Mouse (Mus musculus) liver, embryonic 12.5 days (tissue): ENCODE results near the gene Col6a5. TPM values are rescaled to one million over a fixed set of nuclear protein-coding genes. Genes with fewer than 3 reads are reported as not detected.

Experiments used
- ATAC-seq: fragments of 200-750 bp; cut with Nextera tagmentation; 2 replicates; pipeline ENCODE4 v1.8.0; 2017; ENCODE audit warnings: moderate number of reproducible peaks, mild to moderate bottlenecking, moderate library complexity
- H3K27ac ChIP-seq: fragments of 300-500 bp; sonication (generic); 2 replicates; pipeline ENCODE4 v1.5.1; 2016; ENCODE audit warnings: mild to moderate bottlenecking
- H3K27me3 ChIP-seq: fragments of 300-500 bp; sonication (generic); replicated peaks from 2 replicates; pipeline ENCODE4 v1.6.1; 2016; ENCODE audit warnings: mild to moderate bottlenecking, moderate library complexity
- H3K36me3 ChIP-seq: fragments of 300-500 bp; sonication (generic); 2 replicates; pipeline ENCODE4 v1.6.1; 2016; ENCODE audit warnings: mild to moderate bottlenecking, moderate library complexity
- H3K4me1 ChIP-seq: fragments of 300-500 bp; sonication (generic); 2 replicates; pipeline ENCODE4 v1.6.1; 2016
- H3K4me2 ChIP-seq: fragments of 300-500 bp; sonication (generic); 2 replicates; pipeline ENCODE4 v1.6.1; 2016; ENCODE audit warnings: mild to moderate bottlenecking, moderate library complexity
- H3K4me3 ChIP-seq: fragments of 300-500 bp; sonication (generic); 2 replicates; pipeline ENCODE4 v1.5.1; 2016; ENCODE audit warnings: mild to moderate bottlenecking, moderate library complexity
- H3K9ac ChIP-seq: fragments of 300-500 bp; sonication (generic); 2 replicates; pipeline ENCODE4 v1.6.1; 2016; ENCODE audit warnings: mild to moderate bottlenecking, moderate library complexity
- H3K9me3 ChIP-seq: fragments of 300-500 bp; sonication (generic); replicated peaks from 2 replicates; pipeline ENCODE4 v1.6.1; 2016; ENCODE audit warnings: mild to moderate bottlenecking, moderate library complexity
- WGBS: fragments of 180-500 bp; shearing (Covaris S2); methylation state at CpG from one replicate; pipeline ENCODE4 v1.1.7; 2016; ENCODE audit not compliant: insufficient replicate concordance; 5-methylcytosine and 5-hydroxymethylcytosine counted together
- polyA plus RNA-seq: library from polyadenylated mRNA; unstranded; fragments of >200 nt; fragmentation: Nextera tagmentation; extraction: Ambion mirVana; gene quantifications from 2 replicates; pipeline ENCODE4 v1.2.1, GENCODE M21; 2016

The Col6a5 gene
- polyA plus RNA-seq, 1 experiment from 2014 or later = not detected

GRCm38 (mm10) chr9:105971351-105971894, 11.0 kb upstream of the Col6a5 start:
- H3K36me3 ChIP-seq = no peaks in the 10 kb centered on the region
- 71% methylated on average over 14 of the region's 14 CpGs for WGBS
- H3K4me1 ChIP-seq = no peaks in the 10 kb centered on the region
- no peaks in the 10 kb centered on the region for H3K9me3 ChIP-seq
- H3K27me3 ChIP-seq = 0 out of 2 replicates have a peak, but pooled peaks cover 4% of the 10 kb centered on the region
- H3K9ac ChIP-seq = no peak overlapping the region
- no peak overlapping the region for H3K4me3 ChIP-seq
- H3K4me2 ChIP-seq = no peak overlapping the region
- no peak overlapping the region for H3K27ac ChIP-seq
- no peak for ATAC-seq

- 68% methylated on average over 5 of the region's 5 CpGs for WGBS
- no peak overlapping the region for H3K27ac ChIP-seq
- H3K27me3 ChIP-seq = 0 out of 2 replicates have a peak, but pooled peaks cover 3% of the 10 kb centered on the region
- H3K4me2 ChIP-seq = no peak overlapping the region
- H3K4me1 ChIP-seq = no peaks in the 10 kb centered on the region
- H3K9me3 ChIP-seq = no peaks in the 10 kb centered on the region
- no peak overlapping the region for H3K4me3 ChIP-seq
- no peak for ATAC-seq
- H3K9ac ChIP-seq = no peak overlapping the region
- no peaks in the 10 kb centered on the region for H3K36me3 ChIP-seq
Observed at GRCm38 (mm10) chr9:105970901-105971300, 10.5 kb upstream of the Col6a5 start.

GRCm38 (mm10) chr9:105967976-105968375, 7.5 kb upstream of the Col6a5 start:
- 59% methylated on average over 5 of the region's 5 CpGs for WGBS
- no peak for ATAC-seq
- Histone ChIP-seq H3K36me3 (no peaks in the 10 kb centered on the region), H3K4me2 (no peak overlapping the region), H3K9me3 (no peaks in the 10 kb centered on the region), H3K4me1 (no peaks in the 10 kb centered on the region), H3K27ac (no peak overlapping the region), H3K4me3 (no peak overlapping the region), H3K9ac (no peak overlapping the region), H3K27me3 (no peaks in the 10 kb centered on the region)

- Histone ChIP-seq H3K36me3 (no peaks in the 10 kb centered on the region), H3K4me2 (no peak overlapping the region), H3K4me1 (no peaks in the 10 kb centered on the region), H3K4me3 (no peak overlapping the region), H3K27me3 (no peaks in the 10 kb centered on the region; the same call in 1 of the 2 replicates), H3K9me3 (no peaks in the 10 kb centered on the region), H3K27ac (no peak overlapping the region), H3K9ac (no peak overlapping the region)
- ATAC-seq = no peak
- WGBS = 60% methylated on average over 1 of the region's 1 CpGs
Observed at GRCm38 (mm10) chr9:105959116-105959515, 1.3 kb downstream of the Col6a5 start.

GRCm38 (mm10) chr9:105949755-105950154, 10.7 kb downstream of the Col6a5 start:
- no peaks in the 10 kb centered on the region for H3K36me3 ChIP-seq
- WGBS = 65% methylated on average over 1 of the region's 1 CpGs
- H3K9ac ChIP-seq = no peak overlapping the region
- no peaks in the 10 kb centered on the region for H3K4me1 ChIP-seq
- H3K4me3 ChIP-seq = no peak overlapping the region
- no peaks in the 10 kb centered on the region for H3K27me3 ChIP-seq
- H3K9me3 ChIP-seq = no peaks in the 10 kb centered on the region
- no peak overlapping the region for H3K4me2 ChIP-seq
- H3K27ac ChIP-seq = no peak overlapping the region
- no peak for ATAC-seq

GRCm38 (mm10) chr9:105947577-105947976, 12.9 kb downstream of the Col6a5 start:
- H3K4me1 ChIP-seq = no peaks in the 10 kb centered on the region
- 56% methylated on average over 3 of the region's 3 CpGs for WGBS
- no peak overlapping the region for H3K4me2 ChIP-seq
- no peak overlapping the region for H3K4me3 ChIP-seq
- no peak for ATAC-seq
- no peaks in the 10 kb centered on the region for H3K36me3 ChIP-seq
- no peaks in the 10 kb centered on the region for H3K9me3 ChIP-seq
- H3K27ac ChIP-seq = no peak overlapping the region
- H3K27me3 ChIP-seq = no peaks in the 10 kb centered on the region
- no peak overlapping the region for H3K9ac ChIP-seq

GRCm38 (mm10) chr9:105933816-105934215, 26.6 kb downstream of the Col6a5 start:
- Histone ChIP-seq H3K27me3 (no peaks in the 10 kb centered on the region), H3K4me1 (no peaks in the 10 kb centered on the region), H3K27ac (no peak overlapping the region), H3K4me3 (no peak overlapping the region), H3K9me3 (no peaks in the 10 kb centered on the region), H3K4me2 (no peak overlapping the region), H3K36me3 (no peaks in the 10 kb centered on the region), H3K9ac (no peak overlapping the region)
- 57% methylated on average over 6 of the region's 6 CpGs for WGBS
- ATAC-seq = no peak

- no peak overlapping the region for H3K27ac ChIP-seq
- H3K9me3 ChIP-seq = no peaks in the 10 kb centered on the region
- H3K27me3 ChIP-seq = no peaks in the 10 kb centered on the region
- H3K9ac ChIP-seq = no peak overlapping the region
- no peaks in the 10 kb centered on the region for H3K4me1 ChIP-seq
- H3K4me3 ChIP-seq = no peak overlapping the region
- H3K4me2 ChIP-seq = no peak overlapping the region
- no peaks in the 10 kb centered on the region for H3K36me3 ChIP-seq
- ATAC-seq = no peak
- 63% methylated on average over 4 of the region's 4 CpGs for WGBS
Observed at GRCm38 (mm10) chr9:105929287-105929686, 31.2 kb downstream of the Col6a5 start.

GRCm38 (mm10) chr9:105928406-105929071, 31.9 kb downstream of the Col6a5 start:
- no peaks in the 10 kb centered on the region for H3K27me3 ChIP-seq
- 60% methylated on average over 6 of the region's 6 CpGs for WGBS
- H3K9me3 ChIP-seq = no peaks in the 10 kb centered on the region
- H3K4me2 ChIP-seq = no peak overlapping the region
- no peak overlapping the region for H3K27ac ChIP-seq
- no peak overlapping the region for H3K4me3 ChIP-seq
- H3K36me3 ChIP-seq = no peaks in the 10 kb centered on the region
- H3K9ac ChIP-seq = no peak overlapping the region
- H3K4me1 ChIP-seq = no peaks in the 10 kb centered on the region
- ATAC-seq = no peak

GRCm38 (mm10) chr9:105923659-105924058, 36.8 kb downstream of the Col6a5 start:
- no peak for ATAC-seq
- Histone ChIP-seq H3K4me3 (no peak overlapping the region), H3K27me3 (no peaks in the 10 kb centered on the region), H3K4me2 (no peak overlapping the region), H3K4me1 (no peaks in the 10 kb centered on the region), H3K9ac (no peak overlapping the region), H3K27ac (no peak overlapping the region), H3K9me3 (no peaks in the 10 kb centered on the region), H3K36me3 (no peaks in the 10 kb centered on the region)
- WGBS = 45% methylated on average over 2 of the region's 2 CpGs

GRCm38 (mm10) chr9:105915186-105915585, 45.3 kb downstream of the Col6a5 start:
- no peak overlapping the region for H3K4me2 ChIP-seq
- no peak for ATAC-seq
- 18% methylated on average over 4 of the region's 4 CpGs for WGBS
- H3K4me1 ChIP-seq = no peaks in the 10 kb centered on the region
- 0 out of 2 replicates have a peak, but pooled peaks cover 5% of the 10 kb centered on the region for H3K9me3 ChIP-seq
- H3K9ac ChIP-seq = no peak overlapping the region
- H3K36me3 ChIP-seq = no peaks in the 10 kb centered on the region
- no peak overlapping the region for H3K4me3 ChIP-seq
- H3K27me3 ChIP-seq = no peaks in the 10 kb centered on the region
- H3K27ac ChIP-seq = no peak overlapping the region

GRCm38 (mm10) chr9:105910166-105910565, 50.3 kb downstream of the Col6a5 start:
- Histone ChIP-seq H3K27me3 (no peaks in the 10 kb centered on the region), H3K9ac (no peak overlapping the region), H3K4me3 (no peak overlapping the region), H3K36me3 (no peaks in the 10 kb centered on the region), H3K27ac (no peak overlapping the region), H3K9me3 (0 out of 2 replicates have a peak, but pooled peaks cover 3% of the 10 kb centered on the region), H3K4me1 (no peaks in the 10 kb centered on the region), H3K4me2 (no peak overlapping the region)
- WGBS = 51% methylated on average over 2 of the region's 2 CpGs
- ATAC-seq = no peak
